Mouse (Mus musculus) erythroblast, embryonic 14.5 days (primary cell): ENCODE measurements around the gene Hs1bp3.

ENCODE experiments used
- GATA1 ChIP-seq: IDR thresholded peaks from 2 replicates; pipeline ENCODE4 v1.6.1; 2012; ENCODE audit warnings: low read length, inconsistent platforms, mixed read lengths
- TAL1 ChIP-seq: IDR thresholded peaks from 3 replicates; pipeline ENCODE4 v1.6.1; 2012; ENCODE audit warnings: low read length, inconsistent platforms, mixed read lengths

DNA sequence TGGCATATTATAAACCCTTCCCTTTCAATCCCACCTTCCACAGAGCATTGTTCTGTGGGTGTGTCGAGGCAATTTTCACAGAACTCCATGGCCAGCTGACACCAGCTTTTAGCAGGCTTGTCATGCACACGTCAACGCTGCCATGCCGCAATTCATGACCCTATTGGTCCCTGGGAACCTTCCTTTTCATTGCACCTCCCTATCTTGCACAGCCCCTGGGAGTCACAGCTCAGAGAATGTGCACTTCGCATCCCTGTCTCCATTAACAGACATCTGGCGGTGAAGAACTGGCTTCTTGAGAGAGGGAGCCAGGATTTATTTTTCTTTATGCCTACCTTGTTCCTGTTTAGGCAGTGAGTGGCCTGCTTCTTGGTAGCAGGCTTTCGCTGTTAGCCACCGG is 25.7 kb downstream of the Hs1bp3 start:
- no peak for TF ChIP-seq TAL1
- no peak for TF ChIP-seq GATA1
